In genomic region chr1:86064271-86064991, GRCm38 (mm10) we compare ENCODE assay signal across 8 mouse cellular contexts. TPM values are rescaled to one million over a fixed set of nuclear protein-coding genes. Genes with fewer than 3 reads are reported as not detected.
A peak's percentile ranks its signal among the peaks of the same experiment; 100 is the strongest.
DNase-seq lines count a peak whose midpoint lies in the region; ATAC-seq lines count a peak whose summit lies in the region.

Gene Psmd1, plus strand, starts transcription at chr1:86064387.

- H3K4me2 ChIP-seq in lung, embryonic 16.5 days (ENCODE audit: low read depth, low read length) = peak within 1 kb of the TSS; percentile 98

- ATAC-seq in hematopoietic stem cell, adult 5-6 weeks (replicated peaks in 1 of 2; ENCODE audit: insufficient read depth in 1 of 2, low FRiP score in 2 of 2, low TSS enrichment in 1 of 2, low read depth in 1 of 2, poor library complexity in 2 of 2, severe bottlenecking in 2 of 2) = peak; percentile 85 to 86
- peak; percentile 94 for ATAC-seq in lung, embryonic 16.5 days (ENCODE audit: low read depth)

- peak within 1 kb of the TSS; percentile 99 for H3K4me3 ChIP-seq in lung, embryonic 16.5 days (ENCODE audit: low read length)

- peak within 1 kb of the TSS; percentile 98 for H3K9ac ChIP-seq in lung, embryonic 16.5 days (ENCODE audit: low read length)

- no peaks in the 10 kb centered on the region for H3K36me3 ChIP-seq in lung, embryonic 16.5 days (ENCODE audit: control insufficient read depth, insufficient read depth, low read length)

- H3K9me3 ChIP-seq in lung, embryonic 16.5 days (ENCODE audit: control insufficient read depth, low read length) = no peaks in the 10 kb centered on the region

- DNase-seq in MEL-GATA-1-ER (ENCODE audit: extremely low read depth, low read depth) = peak; percentile 92
- peak; percentile 85 for DNase-seq in cerebellum, adult 8-10 months
- DNase-seq in forelimb bud, embryonic 11.5 days (ENCODE audit: low read depth, low spot score) = peak; percentile 93
- DNase-seq in layer of hippocampus, adult 9-10 months (ENCODE audit: low spot score) = peak; percentile 74
- peak; percentile 86 for DNase-seq in ovary, postnatal 10 days (ENCODE audit: low spot score)
- peak; percentile 79 to 88 for DNase-seq in thymus, postnatal 10 days (ENCODE audit: low spot score in 2 of 2)

- H3K27me3 ChIP-seq in lung, embryonic 16.5 days (ENCODE audit: control insufficient read depth, insufficient read depth, low read depth, low read length) = no peaks in the 10 kb centered on the region

- peaks cover 12% of the 10 kb centered on the region for H3K4me1 ChIP-seq in lung, embryonic 16.5 days (replicated peaks; ENCODE audit: control insufficient read depth, insufficient read depth, low read length)

- under 1% methylated on average over 47 of the region's 47 CpGs for WGBS in lung, embryonic 16.5 days

- peak within 1 kb of the TSS; percentile 78 for H3K27ac ChIP-seq in lung, embryonic 16.5 days (ENCODE audit: low read length)

RNA-seq across cellular contexts. Expression of gene Psmd1, which starts in this region (rescaled TPM):
- 120 and 161 TPM in 2 replicates for total RNA-seq in hematopoietic stem cell, adult 5-6 weeks (2017)
- polyA plus RNA-seq in lung, embryonic 16.5 days (2015; fragmentation: Nextera tagmentation; extraction: Ambion mirVana) = 147 and 155 TPM in 2 replicates

Comparison
In these comparisons a context has a peak if more than half of its experiments do, and no peak if none do; other contexts are left out.
1. Peak in every context shown above with its lines: DNase-seq, ATAC-seq, H3K4me3 ChIP-seq and H3K27ac ChIP-seq.